Mouse (Mus musculus) urinary bladder, postnatal 36 days (tissue): ENCODE results near the gene Rab3ip.

Experiments
- DNase-seq, 2 experiments: peaks; one replicate each; pipeline ENCODE4 v3.0.0; 2022; ENCODE audit warnings: low spot score in 2 of 2, mixed read lengths in 1 of 2

Gene Rab3ip

GRCm38 (mm10) chr10:116870819-116871218, 79.8 kb downstream of the Rab3ip start:
- no peak for DNase-seq
